In genomic region chr5:64676214-64676945, GRCm38 (mm10) we compare ENCODE assay signal across 14 mouse cellular contexts.
DNase-seq lines count a peak whose midpoint lies in the region; ATAC-seq and TF ChIP-seq lines count a peak whose summit lies in the region.
"Had no signal": no experiment of that assay in that cellular context is flagged by ENCODE, and none has a peak within 500 bp of the region (broad histone marks: within the 10 kb centered on the region; RNA-seq: fewer than 3 reads in every experiment).

No protein-coding gene starts in this region.

- H3K4me3 ChIP-seq in spleen, adult 2 months (ENCODE audit: extremely low read depth, insufficient read depth, insufficient read length) = peak overlapping the region; percentile 19; the same call in 1 of the 2 replicates
- H3K4me3 ChIP-seq: embryonic facial prominence, embryonic 15.5 days; midbrain, embryonic 12.5 days; stomach, embryonic 15.5 days had no signal

- 31% methylated on average over 17 of the region's 17 CpGs for WGBS in spleen, adult 2 months

- no peak for TF ChIP-seq CTCF in spleen, adult 2 months (IDR thresholded peaks at IDR 0.05; ENCODE audit: extremely low read depth, insufficient read depth, insufficient read length, insufficient replicate concordance)

- ATAC-seq in inflammation-experienced regulatory T-cells, adult 6 months = peak; percentile 77
- ATAC-seq: forebrain, embryonic 14.5 days had no signal

- no peaks in the 10 kb centered on the region for H3K36me3 ChIP-seq in spleen, adult 2 months (ENCODE audit: control insufficient read depth, insufficient read depth, low read length)
- H3K36me3 ChIP-seq: embryonic facial prominence, embryonic 15.5 days; midbrain, embryonic 12.5 days; stomach, embryonic 15.5 days had no signal

- peak overlapping the region; percentile 52 for H3K27ac ChIP-seq in spleen, adult 2 months (ENCODE audit: insufficient read depth, low read length)
- H3K27ac ChIP-seq: embryonic facial prominence, embryonic 15.5 days; midbrain, embryonic 12.5 days; stomach, embryonic 15.5 days had no signal

- H3K27me3 ChIP-seq in spleen, adult 2 months (ENCODE audit: control insufficient read depth, insufficient read depth, low read length) = no peaks in the 10 kb centered on the region
- H3K27me3 ChIP-seq: embryonic facial prominence, embryonic 15.5 days; midbrain, embryonic 12.5 days; stomach, embryonic 15.5 days had no signal

- no peak for DNase-seq in spleen, adult 2 months (ENCODE audit: low read depth in 1 of 2, low spot score in 2 of 2)
- no peak for DNase-seq in spleen, adult 12 weeks (ENCODE audit: low spot score)
- DNase-seq in T-cell, adult 2 months (ENCODE audit: low spot score) = peak; percentile 74
- DNase-seq in left cerebral cortex, postnatal 4 days = no peak
- no peak for DNase-seq in testis, postnatal 10 days (ENCODE audit: low spot score)
- DNase-seq in cerebellum, adult 8-10 months = no peak
- DNase-seq: heart, postnatal 10 days; kidney, postnatal 14 days; lung, postnatal 10 days had no signal

- peaks cover 22% of the 10 kb centered on the region; the same call in 1 of the 2 replicates for H3K4me1 ChIP-seq in spleen, adult 2 months (ENCODE audit: control insufficient read depth, insufficient read depth, insufficient read length)
- H3K4me1 ChIP-seq: midbrain, embryonic 12.5 days; stomach, embryonic 15.5 days had no signal

- intact Hi-C loops in left cerebral cortex, postnatal 4 days (cut with DNase I) = no loop called here

- no peak for TF ChIP-seq POLR2A in spleen, adult 2 months (IDR thresholded peaks at IDR 0.05; ENCODE audit: low read depth, low read length)
